Mouse (Mus musculus) left cerebral cortex, adult 9 months (tissue): Measurements from ENCODE around the gene Ttc16.

Experiments used
- DNase-seq, 2 experiments: peaks; one replicate each; pipeline ENCODE4 v3.0.0; 2022; ENCODE audit warnings: low spot score in 2 of 2

Gene Ttc16

GRCm38 (mm10) chr2:32775359-32776074 lies at the start of gene Ttc16, which contains the start of gene Ptrh1:
Gene Ttc16 (minus strand): TSS chr2:32775633.
Gene Ptrh1 (plus strand): TSS chr2:32775786.
- DNase-seq, result peak; percentile 89 to 97

GRCm38 (mm10) chr2:32824778-32825177 lies 49.3 kb upstream of the Ttc16 start:
- no peak for DNase-seq

GRCm38 (mm10) chr2:32824181-32824580 lies 48.7 kb upstream of the Ttc16 start:
- DNase-seq, result no peak

- no peak for DNase-seq
Measured at GRCm38 (mm10) chr2:32823579-32824154, 48.2 kb upstream of the Ttc16 start.

- no peak for DNase-seq
Measured at GRCm38 (mm10) chr2:32823153-32823552, 47.7 kb upstream of the Ttc16 start.

GRCm38 (mm10) chr2:32822643-32823042 lies 47.2 kb upstream of the Ttc16 start:
- no peak for DNase-seq

- DNase-seq, result no peak
Measured at GRCm38 (mm10) chr2:32821041-32821802, 45.8 kb upstream of the Ttc16 start.

- no peak for DNase-seq
Measured at GRCm38 (mm10) chr2:32818208-32818607, 42.8 kb upstream of the Ttc16 start.

- DNase-seq, result no peak
Measured at GRCm38 (mm10) chr2:32817589-32817988, 42.2 kb upstream of the Ttc16 start.

GRCm38 (mm10) chr2:32816946-32817581 lies 41.6 kb upstream of the Ttc16 start:
- DNase-seq, result peak; percentile 66 to 82

- no peak for DNase-seq
Measured at GRCm38 (mm10) chr2:32816497-32816896, 41.1 kb upstream of the Ttc16 start.

- no peak for DNase-seq
Measured at GRCm38 (mm10) chr2:32811959-32812358, 36.5 kb upstream of the Ttc16 start.

- no peak for DNase-seq
Measured at GRCm38 (mm10) chr2:32808816-32809566, 33.6 kb upstream of the Ttc16 start.

GRCm38 (mm10) chr2:32798251-32798962 lies 23.0 kb upstream of the Ttc16 start:
- DNase-seq, result peak; percentile 37 to 43

GRCm38 (mm10) chr2:32795748-32796418 lies 20.4 kb upstream of the Ttc16 start:
- DNase-seq, result no peak

GRCm38 (mm10) chr2:32791297-32791696 lies 15.9 kb upstream of the Ttc16 start:
- no peak for DNase-seq

GRCm38 (mm10) chr2:32788581-32788980 lies 13.1 kb upstream of the Ttc16 start:
- no peak for DNase-seq

- no peak for DNase-seq
Measured at GRCm38 (mm10) chr2:32787176-32787575, 11.7 kb upstream of the Ttc16 start.

- DNase-seq, result peak in 1 of 2 experiments; percentile 35
Measured at GRCm38 (mm10) chr2:32784048-32784681, 8.7 kb upstream of the Ttc16 start, which contains the start of gene Cfap157. Gene Cfap157 (minus strand): TSS chr2:32784428.

- DNase-seq, result no peak
Measured at GRCm38 (mm10) chr2:32781710-32782109, 6.3 kb upstream of the Ttc16 start.
